Mouse (Mus musculus) frontal cortex, postnatal 25 days (tissue): ENCODE data around the gene Mpg.
"Not testable (repeated sequence)": the region's sequence is repeated elsewhere in the genome, so short reads cannot be mapped to it uniquely, and the experiment has no call there.

Source experiments
- DNase-seq, 2 experiments: peaks; one replicate each; pipeline ENCODE4 v3.0.0; 2022; ENCODE audit warnings: low spot score in 2 of 2

Gene Mpg

DNA sequence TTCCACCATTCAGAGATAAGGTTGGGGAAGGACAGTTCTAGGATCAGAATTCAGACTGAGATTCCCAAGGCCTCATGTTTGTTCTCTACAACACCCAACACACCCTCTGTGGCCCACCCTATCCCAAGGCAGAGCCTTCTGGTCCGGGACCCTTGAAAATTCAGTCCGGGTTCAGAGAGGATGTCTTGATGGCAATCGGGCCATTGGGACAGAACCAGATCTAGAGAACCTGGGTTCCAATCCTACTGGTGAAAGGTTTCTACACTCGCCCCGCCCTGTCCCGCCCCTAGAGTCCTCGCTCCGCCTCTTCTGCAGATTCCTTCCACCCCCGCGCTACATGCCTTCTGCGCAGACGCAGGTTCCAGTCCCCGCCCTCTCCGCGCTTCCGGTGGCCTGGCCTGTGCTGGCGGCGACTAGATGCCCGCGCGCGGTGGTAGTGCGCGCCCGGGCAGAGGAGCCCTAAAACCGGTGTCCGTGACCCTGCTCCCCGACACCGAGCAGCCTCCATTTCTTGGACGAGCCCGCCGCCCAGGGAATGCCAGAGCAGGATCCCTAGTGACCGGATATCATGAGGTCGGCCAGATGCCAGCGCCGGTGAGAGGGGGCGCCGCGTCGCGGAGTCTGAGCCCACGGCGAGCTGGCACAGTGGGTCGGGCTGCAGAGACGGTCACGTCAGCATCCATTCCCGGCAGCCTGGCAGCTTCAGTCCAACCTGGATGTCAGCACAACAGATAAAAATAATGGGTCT is at the start of gene Mpg:
Mpg (plus strand) TSS at position 382 of the 748 bp plus-strand sequence.
- peak; percentile 70 to 81 for DNase-seq

- DNase-seq: no peak
Observed at GRCm38 (mm10) chr11:32178506-32178905, 47.8 kb upstream of the Mpg start.

- DNase-seq: no peak
Observed at GRCm38 (mm10) chr11:32181246-32181645, 45.1 kb upstream of the Mpg start.

GRCm38 (mm10) chr11:32181973-32182868 is 44.1 kb upstream of the Mpg start:
- DNase-seq: peak; percentile 77 to 89

GRCm38 (mm10) chr11:32184469-32184868 is 41.8 kb upstream of the Mpg start:
- DNase-seq: no peak

GRCm38 (mm10) chr11:32186031-32186430 is 40.3 kb upstream of the Mpg start:
- no peak for DNase-seq

GRCm38 (mm10) chr11:32187256-32187655 is 39.0 kb upstream of the Mpg start:
- DNase-seq: no peak

DNA sequence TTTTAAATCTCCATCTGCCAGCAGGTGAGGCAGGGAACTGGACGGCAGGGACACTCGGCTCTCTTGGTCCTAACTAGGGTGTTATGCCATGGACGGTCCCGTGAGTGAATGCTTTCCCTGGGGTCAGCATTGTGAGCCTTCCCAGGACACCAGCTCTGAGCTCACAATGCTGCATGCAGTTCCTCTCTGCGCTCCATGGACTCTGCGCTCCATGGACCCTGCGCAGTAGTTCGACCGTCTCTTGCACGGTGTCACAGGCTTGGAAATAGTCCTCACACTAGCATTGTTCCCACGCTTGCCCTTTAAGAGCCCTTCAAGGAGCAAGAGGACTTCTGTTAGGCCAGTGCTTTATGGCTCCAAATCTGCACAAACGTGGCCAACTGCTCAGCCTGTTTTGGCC is 37.4 kb upstream of the Mpg start:
- DNase-seq: no peak

DNA sequence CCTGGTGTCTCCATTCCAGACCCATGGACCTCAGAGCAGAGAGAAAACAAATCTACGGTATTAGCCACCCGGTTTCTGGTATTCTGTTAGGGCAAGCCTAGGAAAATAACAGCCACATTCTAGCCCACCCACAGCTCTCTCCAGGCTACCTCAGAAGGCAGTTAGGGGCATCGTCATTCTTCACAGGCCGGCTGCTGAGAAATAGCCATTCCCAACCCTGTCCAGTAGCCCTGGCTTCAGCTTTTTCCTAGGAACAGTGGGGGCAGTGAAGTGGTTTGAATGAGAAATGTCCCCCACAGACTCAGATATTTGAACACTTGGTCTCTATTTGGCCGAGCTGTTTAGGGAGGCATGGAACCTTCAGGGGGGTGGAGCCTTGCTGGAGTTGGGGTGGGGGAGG is 36.9 kb upstream of the Mpg start:
- DNase-seq: no peak

GRCm38 (mm10) chr11:32190119-32190518 is 36.2 kb upstream of the Mpg start:
- no peak for DNase-seq

GRCm38 (mm10) chr11:32190603-32191110 is 35.6 kb upstream of the Mpg start:
- no peak for DNase-seq

DNA sequence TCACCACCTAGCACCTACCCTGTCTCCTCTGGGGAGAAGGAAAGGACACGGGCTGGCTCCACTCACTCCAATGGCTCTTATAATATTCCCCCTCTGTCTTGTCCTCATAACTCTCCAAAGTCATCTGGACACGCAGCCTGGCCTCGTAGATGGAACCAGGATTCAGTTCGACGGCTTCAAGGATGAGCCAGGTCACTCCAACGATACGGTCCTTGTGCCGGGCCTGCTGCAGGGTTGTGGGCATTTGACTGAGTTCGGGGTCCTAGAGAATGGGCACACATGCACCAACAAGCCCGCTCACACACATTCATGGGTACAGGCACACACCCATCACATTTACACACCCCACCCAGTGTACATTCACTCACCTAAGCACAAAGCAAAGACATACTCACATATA is 33.1 kb upstream of the Mpg start:
- no peak for DNase-seq

DNA sequence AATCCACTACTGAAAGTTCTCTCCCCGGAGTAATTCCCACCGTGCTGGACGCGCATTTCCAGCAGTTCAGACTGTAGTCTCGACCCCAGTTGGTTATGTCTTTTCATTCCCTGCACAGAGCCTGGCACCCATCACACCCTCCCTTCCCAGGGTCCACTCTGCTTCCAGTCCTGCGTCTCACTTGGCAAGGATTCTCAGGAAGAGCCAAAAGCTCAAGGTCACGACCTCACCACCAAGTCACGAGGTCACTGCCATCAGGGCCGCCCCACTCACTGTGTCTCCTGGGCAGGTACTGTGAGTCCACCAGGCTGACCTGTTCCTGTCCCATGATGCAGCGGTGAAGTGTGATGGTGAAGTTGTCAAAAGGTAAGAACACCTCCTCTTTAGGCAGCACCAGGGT is 32.2 kb upstream of the Mpg start:
- no peak for DNase-seq

DNA sequence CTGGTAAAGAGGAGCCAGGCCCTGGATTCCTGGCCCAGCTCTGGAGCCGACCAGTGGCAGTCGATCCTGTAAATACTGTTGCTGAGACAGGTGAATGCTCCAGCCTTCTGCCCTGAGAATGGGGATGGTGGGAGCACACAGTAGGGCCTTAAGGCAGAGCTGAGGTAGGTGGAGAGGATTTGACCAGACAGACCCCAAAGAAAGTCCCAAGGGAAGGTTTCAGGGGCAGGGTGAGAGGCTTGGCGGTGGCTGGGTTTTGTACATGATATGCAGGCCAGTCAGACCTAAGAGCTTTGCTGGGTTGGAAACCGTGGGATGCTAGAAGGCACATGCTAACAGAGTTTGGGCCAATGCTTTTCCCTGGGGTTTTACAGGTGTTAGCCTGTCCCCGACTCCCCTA is 31.7 kb upstream of the Mpg start:
- DNase-seq: no peak

DNA sequence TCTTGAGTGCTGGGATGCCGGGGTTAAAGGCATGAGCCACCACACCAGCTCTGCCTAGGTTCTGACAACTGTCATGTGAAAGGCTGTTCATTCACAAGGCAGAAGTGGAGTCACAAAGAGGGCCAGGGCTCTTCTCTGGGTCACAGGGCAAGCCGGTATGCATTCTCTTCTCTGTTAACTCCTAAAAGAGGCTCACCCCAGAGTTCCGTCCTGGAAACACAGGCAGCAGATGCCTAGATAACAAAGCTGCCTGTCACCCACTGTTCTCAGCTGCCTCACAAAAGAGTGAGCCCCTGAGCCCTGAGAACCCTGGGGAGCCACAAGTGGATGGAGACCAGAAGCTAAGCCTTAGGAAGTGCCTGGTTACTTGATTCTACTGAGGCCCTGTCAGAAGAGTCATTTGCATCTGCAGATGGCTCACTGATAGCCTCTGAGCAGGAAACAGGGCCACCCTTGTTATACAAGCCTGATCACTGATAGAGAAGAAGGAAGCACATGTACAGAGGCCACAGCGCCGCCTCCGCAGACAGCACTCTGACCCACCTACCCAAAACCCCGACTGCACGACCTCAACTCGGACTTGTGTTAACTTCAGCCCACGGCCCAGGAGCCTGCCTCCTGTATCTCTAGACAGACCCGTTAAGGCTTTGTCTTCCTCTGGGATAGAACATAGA is 30.3 kb upstream of the Mpg start:
- no peak for DNase-seq

GRCm38 (mm10) chr11:32196727-32197126 is 29.6 kb upstream of the Mpg start:
- DNase-seq: no peak

DNA sequence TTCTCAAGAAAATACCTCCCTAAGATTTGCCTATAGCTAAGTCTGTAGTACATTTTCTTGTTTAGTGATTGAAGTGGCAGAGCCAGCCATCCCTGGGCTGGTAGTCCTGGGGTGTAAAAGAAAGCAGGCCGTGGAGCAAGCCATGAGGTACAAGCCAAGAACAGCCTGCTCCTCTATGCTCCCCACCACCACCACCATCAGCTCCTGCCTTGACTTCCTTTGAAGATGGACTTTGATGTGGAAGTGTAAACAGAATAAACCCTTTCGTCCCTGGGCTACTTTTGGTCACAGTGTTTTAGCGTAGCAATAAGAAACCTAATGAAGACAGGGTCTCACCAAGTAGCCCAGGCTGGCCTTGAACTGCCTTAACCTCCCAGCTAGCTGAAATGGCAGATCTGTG is 28.5 kb upstream of the Mpg start:
- DNase-seq: no peak

DNA sequence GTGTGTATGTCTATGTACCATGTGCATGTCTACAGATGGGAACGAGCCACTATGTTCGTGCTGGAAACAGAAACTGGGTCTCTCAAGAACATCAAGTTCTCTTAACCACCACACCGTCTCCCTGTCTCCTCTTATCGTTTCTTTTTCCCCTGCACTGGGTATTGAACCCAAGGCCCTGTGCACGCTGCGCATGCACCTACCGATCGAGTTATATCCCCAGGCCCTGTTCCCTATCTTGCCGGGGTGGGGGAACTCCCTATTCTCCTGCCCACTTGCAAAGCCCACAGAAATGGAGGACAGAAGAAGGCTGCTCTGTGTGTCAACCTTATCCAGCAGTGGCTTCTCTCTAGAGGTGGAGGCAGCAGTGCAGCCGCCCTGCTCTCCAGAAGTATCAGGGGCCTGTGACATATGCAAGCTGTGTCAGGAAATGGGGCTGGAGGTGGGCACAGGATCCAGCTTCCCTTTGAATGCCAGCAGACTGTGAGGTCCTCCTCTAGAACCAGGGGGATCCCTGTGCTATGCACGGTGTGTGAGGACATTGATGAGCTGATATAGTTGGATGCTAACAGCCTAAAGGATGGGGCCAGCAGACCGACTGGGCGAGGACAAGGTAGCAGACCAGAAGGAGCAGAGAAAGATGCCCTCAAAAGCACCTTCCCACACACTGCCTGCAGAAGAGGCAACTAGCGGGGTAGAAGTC is 27.9 kb upstream of the Mpg start:
- no peak for DNase-seq

GRCm38 (mm10) chr11:32199230-32199629 is 27.1 kb upstream of the Mpg start:
- no peak for DNase-seq

GRCm38 (mm10) chr11:32200075-32200601 is 26.2 kb upstream of the Mpg start, which contains the start of gene Il9r:
Il9r (minus strand) TSS chr11:32200279.
- DNase-seq: no peak

DNA sequence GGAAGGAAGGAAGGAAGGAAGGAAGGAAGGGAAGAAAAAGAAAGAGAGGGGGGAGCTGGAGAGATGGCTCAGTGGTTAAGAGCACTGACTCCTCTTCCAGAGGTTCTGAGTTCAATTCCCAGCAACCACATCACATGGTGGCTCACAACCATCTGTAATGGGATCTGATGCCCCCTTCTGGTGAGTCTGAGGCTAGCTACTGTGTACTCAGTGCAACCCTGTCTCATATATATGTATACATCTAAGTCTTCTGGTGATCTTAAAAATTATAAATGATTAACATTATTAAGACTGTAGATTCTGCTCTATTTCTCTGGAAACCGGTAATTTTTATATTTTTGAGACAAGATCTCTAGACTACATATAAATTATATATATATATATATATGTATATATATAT is 25.3 kb upstream of the Mpg start:
- not testable (repeated sequence) for DNase-seq
